Mouse (Mus musculus) cerebellum, adult 2 months (tissue): ENCODE results near the gene Gcnt3.

Experiments used
- CTCF ChIP-seq: fragments of 200-500 bp; IDR thresholded peaks from 2 replicates; pipeline ENCODE4 v1.5.1; 2011; ENCODE audit warnings: low read depth, mild to moderate bottlenecking, control low read depth, low read length, moderate library complexity, borderline replicate concordance; ENCODE audit not compliant: insufficient read depth
- POLR2A ChIP-seq: fragments of 200-500 bp; IDR thresholded peaks from 2 replicates; pipeline ENCODE4 v1.6.1; 2011; ENCODE audit warnings: low read length, control low read depth, borderline replicate concordance; ENCODE audit not compliant: insufficient read depth

DNA sequence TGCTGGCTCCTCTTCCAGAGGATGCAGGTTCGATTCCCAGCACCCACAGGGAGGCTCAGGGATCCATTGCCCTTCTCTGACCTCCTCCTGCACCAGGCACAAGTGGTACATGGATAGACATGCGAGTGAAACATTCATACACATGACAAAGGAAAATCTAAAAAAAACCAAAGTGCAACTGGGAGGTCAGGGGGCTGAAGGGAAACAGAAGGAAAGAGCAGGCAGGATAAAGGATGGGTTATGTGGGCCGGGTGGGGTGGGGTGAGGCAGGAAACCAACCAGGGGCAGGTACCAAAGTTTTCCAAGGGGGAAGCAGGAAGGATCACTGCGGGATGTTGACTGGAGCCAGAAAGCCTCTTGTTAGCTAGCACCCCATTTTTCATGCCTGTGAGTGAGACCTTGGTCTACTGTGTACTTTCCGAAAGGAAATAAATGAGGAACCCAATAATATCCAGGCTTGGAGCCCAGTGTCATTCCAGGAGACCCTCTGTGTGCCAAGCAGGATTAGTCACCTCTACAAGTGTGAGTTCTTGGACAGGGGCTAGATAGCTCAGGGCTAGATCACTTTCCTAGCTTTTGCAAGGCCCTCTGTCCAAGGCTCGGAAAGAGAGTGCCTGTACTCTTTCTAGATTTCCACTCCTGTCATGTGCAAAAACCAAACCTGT is 11.0 kb upstream of the Gcnt3 start:
- TF ChIP-seq CTCF (no peak), POLR2A (no peak)
